Mouse (Mus musculus) kidney, embryonic 14.5 days (tissue): Measurements from ENCODE around the gene Hoxd9. TPM values are rescaled to one million over a fixed set of nuclear protein-coding genes. Genes with fewer than 3 reads are reported as not detected.
A peak's percentile ranks its signal among the peaks of the same experiment; 100 is the strongest.

Experiments
- ATAC-seq: fragments of 200-750 bp; cut with Nextera tagmentation; 2 replicates; pipeline ENCODE4 v1.8.0; 2017; ENCODE audit warnings: moderate number of reproducible peaks, mild to moderate bottlenecking, moderate TSS enrichment, moderate library complexity; ENCODE audit not compliant: low FRiP score, low TSS enrichment
- H3K27ac ChIP-seq: fragments of 300-500 bp; sonication (generic); 2 replicates; pipeline ENCODE4 v1.5.1; 2014; ENCODE audit warnings: low read depth, mild to moderate bottlenecking, low read length, moderate library complexity, mixed read lengths
- H3K27me3 ChIP-seq: fragments of 300-500 bp; sonication (generic); 2 replicates; pipeline ENCODE4 v1.6.1; 2014; ENCODE audit warnings: mild to moderate bottlenecking, low read length; ENCODE audit not compliant: control insufficient read depth, insufficient read depth
- H3K36me3 ChIP-seq: fragments of 300-500 bp; sonication (generic); 2 replicates; pipeline ENCODE4 v1.6.1; 2014; ENCODE audit warnings: low read length, mixed read lengths; ENCODE audit not compliant: control insufficient read depth, insufficient read depth
- H3K4me1 ChIP-seq: fragments of 300-500 bp; sonication (generic); 2 replicates; pipeline ENCODE4 v1.6.1; 2014; ENCODE audit warnings: low read length, mixed read lengths; ENCODE audit not compliant: control insufficient read depth, insufficient read depth
- H3K4me2 ChIP-seq: fragments of 300-500 bp; sonication (generic); replicated peaks from 2 replicates; pipeline ENCODE4 v1.6.1; 2014; ENCODE audit warnings: low read depth, mild to moderate bottlenecking, low read length
- H3K4me3 ChIP-seq: fragments of 300-500 bp; sonication (generic); 2 replicates; pipeline ENCODE4 v1.5.1; 2014; ENCODE audit warnings: mild to moderate bottlenecking, low read length
- H3K9ac ChIP-seq: fragments of 300-500 bp; sonication (generic); 2 replicates; pipeline ENCODE4 v1.6.1; 2014; ENCODE audit warnings: low read depth, mild to moderate bottlenecking, low read length, moderate library complexity
- H3K9me3 ChIP-seq: fragments of 300-500 bp; sonication (generic); 2 replicates; pipeline ENCODE4 v1.6.1; 2016; ENCODE audit warnings: low read length; ENCODE audit not compliant: control insufficient read depth
- WGBS: fragments of 180-500 bp; shearing (Covaris S2); extraction: QIAGEN DNeasy Blood & Tissue Kit; methylation state at CpG from one replicate; pipeline ENCODE4 v1.1.7; 2014; 5-methylcytosine and 5-hydroxymethylcytosine counted together
- polyA plus RNA-seq: library from polyadenylated mRNA; unstranded; fragments of >200 nt; fragmentation: Nextera tagmentation; extraction: Ambion mirVana; gene quantifications from 2 replicates; pipeline ENCODE4 v1.2.1, GENCODE M21; 2014

Hoxd9 gene
- polyA plus RNA-seq, 1 experiment from 2014 or later, result 36.2 TPM

DNA sequence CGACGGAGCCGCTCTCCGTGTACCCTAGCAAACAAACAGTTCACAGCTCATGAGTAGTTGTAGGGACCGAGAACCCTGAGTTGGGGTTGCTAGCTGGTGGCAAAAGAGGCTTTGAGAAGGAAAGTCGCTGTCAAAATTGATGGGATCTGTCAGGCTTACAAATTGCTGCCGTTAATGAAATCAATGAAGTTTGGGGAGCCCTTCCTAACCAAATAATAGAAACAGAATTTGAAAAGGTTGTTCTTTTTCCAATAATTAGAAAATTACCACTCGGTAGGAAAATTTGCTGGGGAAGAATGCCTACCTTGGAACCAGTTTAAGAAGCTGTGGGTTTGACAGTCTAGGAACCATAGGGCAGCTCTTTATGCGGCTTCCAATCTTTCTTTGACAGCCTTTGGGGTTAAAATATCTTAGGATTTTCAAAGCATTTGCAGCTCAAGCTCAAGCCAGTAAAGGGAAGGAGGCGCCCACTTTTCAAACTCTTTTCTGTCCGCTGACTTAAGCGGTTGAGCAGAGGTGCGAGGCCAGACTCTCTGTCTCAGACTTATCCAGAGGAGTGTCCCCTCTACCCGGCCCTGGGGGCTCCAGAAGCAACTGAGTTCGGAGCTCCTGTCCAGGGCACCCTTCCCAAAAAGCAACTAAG is 39.4 kb upstream of the Hoxd9 start:
- Histone ChIP-seq H3K4me1 (peaks cover 13% of the 10 kb centered on the region), H3K4me2 (no peak overlapping the region), H3K36me3 (no peaks in the 10 kb centered on the region), H3K9me3 (no peaks in the 10 kb centered on the region), H3K9ac (no peak overlapping the region), H3K27me3 (peaks cover 86% of the 10 kb centered on the region), H3K27ac (no peak overlapping the region), H3K4me3 (peak overlapping the region; percentile 17; the same call in 1 of the 2 replicates)
- WGBS, result 1% methylated on average over 15 of the region's 15 CpGs
- ATAC-seq, result no peak

DNA sequence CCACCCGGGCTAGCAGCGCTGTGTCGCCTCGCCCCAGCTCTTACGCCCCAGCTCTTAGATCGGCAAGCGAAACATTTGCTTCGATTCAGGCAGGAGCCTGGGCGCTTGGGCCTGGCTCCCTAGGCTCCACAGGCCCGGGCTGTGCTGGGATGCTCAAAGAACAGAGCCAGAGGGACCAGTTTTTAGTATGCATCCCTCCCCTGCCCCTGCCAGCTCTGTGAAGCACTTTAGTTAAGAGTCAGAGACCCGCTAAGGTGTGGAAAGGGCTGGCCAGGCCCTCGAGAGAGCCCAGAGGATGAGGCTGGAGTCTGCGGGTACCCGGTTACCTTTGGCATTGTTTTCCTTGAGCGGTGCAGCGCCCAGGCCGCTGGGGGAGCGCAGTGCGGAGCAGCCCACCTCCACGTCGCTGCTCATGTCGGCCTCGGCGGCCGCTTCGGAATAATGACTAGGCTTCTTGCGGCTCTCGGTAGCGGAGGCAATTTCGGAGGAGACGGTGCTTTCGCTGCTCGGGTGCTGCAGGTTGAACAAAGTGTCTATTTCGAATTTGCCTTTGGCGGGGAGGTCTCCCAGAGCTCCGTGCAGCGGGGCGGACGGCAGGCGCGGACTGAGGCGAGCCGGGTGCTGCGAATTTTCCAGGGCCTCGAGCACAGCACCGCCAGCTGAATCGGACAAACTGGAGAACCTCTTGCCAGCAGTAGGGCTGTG is 38.7 kb upstream of the Hoxd9 start:
- H3K27me3 ChIP-seq, result peaks cover 90% of the 10 kb centered on the region
- ATAC-seq, result no peak
- H3K9me3 ChIP-seq, result no peaks in the 10 kb centered on the region
- no peak overlapping the region for H3K4me2 ChIP-seq
- H3K27ac ChIP-seq, result no peak overlapping the region
- H3K4me3 ChIP-seq, result no peak overlapping the region
- H3K9ac ChIP-seq, result no peak overlapping the region
- H3K4me1 ChIP-seq, result peaks cover 15% of the 10 kb centered on the region
- WGBS, result under 1% methylated on average over 47 of the region's 47 CpGs
- H3K36me3 ChIP-seq, result no peaks in the 10 kb centered on the region

GRCm38 (mm10) chr2:74659507-74660005 is 38.0 kb upstream of the Hoxd9 start, which contains the start of gene Evx2:
TSS of gene Evx2 (minus strand) at chr2:74659557.
- Histone ChIP-seq H3K27me3 (peaks cover 90% of the 10 kb centered on the region), H3K4me3 (no peak within 1 kb of the TSS), H3K27ac (no peak within 1 kb of the TSS), H3K9me3 (no peaks in the 10 kb centered on the region), H3K4me1 (peaks cover 15% of the 10 kb centered on the region), H3K36me3 (no peaks in the 10 kb centered on the region), H3K9ac (no peak within 1 kb of the TSS), H3K4me2 (no peak within 1 kb of the TSS)
- ATAC-seq, result no peak
- WGBS, result 1% methylated on average over 28 of the region's 28 CpGs

- 0 out of 2 replicates have a peak, but pooled peaks have one; percentile 29 for ATAC-seq
- peaks cover 89% of the 10 kb centered on the region for H3K27me3 ChIP-seq
Observed at GRCm38 (mm10) chr2:74660421-74661375, 36.8 kb upstream of the Hoxd9 start.

DNA sequence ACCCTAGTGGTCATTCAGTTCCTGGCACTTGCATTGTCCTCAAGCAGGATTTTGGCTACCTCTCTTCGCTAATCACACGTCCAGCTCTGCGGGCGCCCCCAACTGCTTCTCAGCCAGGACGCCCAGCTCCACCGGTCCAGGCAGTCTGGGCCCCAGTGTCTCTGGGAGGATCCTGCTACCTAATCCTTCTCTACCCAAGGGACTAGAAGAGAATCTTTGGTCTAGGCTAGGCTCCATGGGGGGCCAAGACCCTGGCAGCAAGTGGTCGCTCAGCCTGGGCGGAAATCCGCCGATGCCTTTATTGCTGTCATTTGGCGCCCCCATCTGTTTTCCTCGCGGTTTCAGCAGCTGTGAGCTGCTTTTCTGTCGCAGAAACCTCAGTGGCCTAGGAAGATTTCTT is 35.8 kb upstream of the Hoxd9 start:
- Histone ChIP-seq H3K4me1 (peaks cover 10% of the 10 kb centered on the region; the same call in 1 of the 2 replicates), H3K9me3 (no peaks in the 10 kb centered on the region), H3K27me3 (peaks cover 88% of the 10 kb centered on the region), H3K4me3 (no peak overlapping the region; the same call in 1 of the 2 replicates), H3K36me3 (no peaks in the 10 kb centered on the region), H3K27ac (no peak overlapping the region), H3K9ac (no peak overlapping the region), H3K4me2 (peak overlapping the region; percentile 34)
- under 1% methylated on average over 14 of the region's 14 CpGs for WGBS
- ATAC-seq, result peak; percentile 60

More at GRCm38 (mm10) chr2:74660421-74661375, 36.8 kb upstream of the Hoxd9 start:
- peak overlapping the region; percentile 2; the same call in 1 of the 2 replicates for H3K4me3 ChIP-seq
- H3K27ac ChIP-seq, result no peak overlapping the region
- no peaks in the 10 kb centered on the region for H3K36me3 ChIP-seq
- H3K9me3 ChIP-seq, result no peaks in the 10 kb centered on the region
- peaks cover 13% of the 10 kb centered on the region for H3K4me1 ChIP-seq
- no peak overlapping the region for H3K9ac ChIP-seq
- H3K4me2 ChIP-seq, result no peak overlapping the region
- WGBS, result under 1% methylated on average over 30 of the region's 30 CpGs

DNA sequence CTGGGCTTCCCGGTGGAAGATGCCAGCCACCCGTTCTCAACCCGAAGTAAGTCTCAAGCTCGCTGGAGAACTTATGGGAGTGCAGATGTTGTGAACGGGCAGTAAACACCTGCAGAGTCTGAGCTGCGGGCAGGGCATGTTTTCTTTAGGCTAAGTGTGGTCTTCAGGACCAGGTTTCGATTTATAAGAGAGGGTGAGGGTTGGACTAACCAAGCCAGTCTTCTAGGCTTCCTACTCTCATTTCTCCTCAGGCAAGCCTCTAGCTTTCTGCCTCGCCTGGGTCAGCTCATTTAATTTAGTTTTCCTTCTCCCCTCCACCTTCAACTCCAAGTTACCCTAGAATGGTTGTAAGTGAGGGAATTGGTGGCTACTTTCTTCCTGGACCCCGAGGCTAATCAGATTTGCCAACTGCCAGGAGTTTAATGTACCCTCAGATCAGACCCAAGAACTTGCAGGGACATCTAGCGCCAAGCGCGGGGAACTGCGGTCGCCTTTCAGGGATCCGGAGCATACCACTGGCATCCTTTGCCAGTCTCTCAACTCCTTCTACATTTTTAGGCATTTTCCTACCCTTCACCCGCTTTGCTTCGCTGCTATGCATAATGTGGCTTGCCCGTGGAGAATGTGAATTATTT is 34.1 kb upstream of the Hoxd9 start:
- peaks cover 15% of the 10 kb centered on the region; the same call in 1 of the 2 replicates for H3K4me1 ChIP-seq
- ATAC-seq, result 0 out of 2 replicates have a peak, but pooled peaks have one; percentile 40
- no peak overlapping the region; the same call in 1 of the 2 replicates for H3K4me2 ChIP-seq
- H3K27ac ChIP-seq, result no peak overlapping the region
- no peaks in the 10 kb centered on the region for H3K36me3 ChIP-seq
- H3K27me3 ChIP-seq, result peaks cover 93% of the 10 kb centered on the region
- no peak overlapping the region for H3K4me3 ChIP-seq
- 1% methylated on average over 18 of the region's 18 CpGs for WGBS
- H3K9me3 ChIP-seq, result no peaks in the 10 kb centered on the region
- no peak overlapping the region for H3K9ac ChIP-seq

- Histone ChIP-seq H3K4me2 (no peak overlapping the region), H3K4me1 (peaks cover 10% of the 10 kb centered on the region; the same call in 1 of the 2 replicates), H3K27ac (no peak overlapping the region), H3K9ac (no peak overlapping the region), H3K9me3 (no peaks in the 10 kb centered on the region), H3K27me3 (peaks cover 88% of the 10 kb centered on the region), H3K36me3 (no peaks in the 10 kb centered on the region), H3K4me3 (no peak overlapping the region)
- 4% methylated on average over 7 of the region's 7 CpGs for WGBS
- ATAC-seq, result no peak
Observed at GRCm38 (mm10) chr2:74666411-74666810, 31.1 kb upstream of the Hoxd9 start.

GRCm38 (mm10) chr2:74667191-74667841 is 30.2 kb upstream of the Hoxd9 start:
- H3K4me1 ChIP-seq, result peaks cover 10% of the 10 kb centered on the region; the same call in 1 of the 2 replicates
- under 1% methylated on average over 36 of the region's 36 CpGs for WGBS
- H3K27ac ChIP-seq, result no peak overlapping the region
- H3K4me2 ChIP-seq, result peak overlapping the region; percentile 83
- H3K9ac ChIP-seq, result no peak overlapping the region
- no peaks in the 10 kb centered on the region for H3K36me3 ChIP-seq
- peaks cover 87% of the 10 kb centered on the region for H3K27me3 ChIP-seq
- no peaks in the 10 kb centered on the region for H3K9me3 ChIP-seq
- H3K4me3 ChIP-seq, result peak overlapping the region; percentile 47
- ATAC-seq, result no peak
